Mouse (Mus musculus): ENCODE measurements around the gene Ndufb10. TPM values are rescaled to one million over a fixed set of nuclear protein-coding genes. Genes with fewer than 3 reads are reported as not detected.
A peak's percentile ranks its signal among the peaks of the same experiment; 100 is the strongest.
"Not testable (repeated sequence)": the region's sequence is repeated elsewhere in the genome, so short reads cannot be mapped to it uniquely, and the experiment has no call there.

Gene Ndufb10
- total RNA-seq, 2 experiments from 2014 or later: 208 to 222 TPM

- peak; percentile 98 to 99 for DNase-seq (ENCODE audit: extremely low spot score in 1 of 2, low spot score in 2 of 2)
- intact Hi-C loops (cut with DNase I): no loop called here
- no peak; the same call in 1 of the 2 replicates for TF ChIP-seq CTCF (IDR thresholded peaks at IDR 0.05)
- peak overlapping the region; percentile 77 for H3K4me3 ChIP-seq
- peak overlapping the region; percentile 88 for H3K27ac ChIP-seq
Measured at GRCm38 (mm10) chr17:24719494-24720222, 4.6 kb downstream of the Ndufb10 start.

- peak; percentile 3 for TF ChIP-seq CTCF (IDR thresholded peaks at IDR 0.05)
- peak overlapping the region; percentile 77 for H3K4me3 ChIP-seq
- H3K27ac ChIP-seq; intact Hi-C loops (cut with DNase I); DNase-seq (ENCODE audit: extremely low spot score in 1 of 2, low spot score in 2 of 2): not testable (repeated sequence)
Measured at GRCm38 (mm10) chr17:24718938-24719337, 5.3 kb downstream of the Ndufb10 start.

GRCm38 (mm10) chr17:24717943-24718342 is 6.3 kb downstream of the Ndufb10 start, which contains the start of the genes Rnf151 and Rps2:
Gene Rnf151, minus strand, starts transcription at chr17:24718063.
Gene Rps2, plus strand, starts transcription at chr17:24718116.
- no peak for DNase-seq (ENCODE audit: extremely low spot score in 1 of 2, low spot score in 2 of 2)
- intact Hi-C loops (cut with DNase I): no loop called here
- TF ChIP-seq CTCF (IDR thresholded peaks at IDR 0.05): no peak
- peak within 1 kb of the TSS; percentile 77; the same call in 1 of the 2 replicates for H3K4me3 ChIP-seq
- no peak within 1 kb of the TSS for H3K27ac ChIP-seq

- intact Hi-C loops (cut with DNase I): no loop called here
- Histone ChIP-seq H3K4me3 (no peak overlapping the region), H3K27ac (no peak overlapping the region)
- TF ChIP-seq CTCF (IDR thresholded peaks at IDR 0.05): no peak
- DNase-seq (ENCODE audit: extremely low spot score in 1 of 2, low spot score in 2 of 2): no peak
Measured at GRCm38 (mm10) chr17:24716166-24716682, 8.1 kb downstream of the Ndufb10 start.

- H3K4me3 ChIP-seq: no peak overlapping the region
Measured at GRCm38 (mm10) chr17:24715556-24715955, 8.7 kb downstream of the Ndufb10 start.

GRCm38 (mm10) chr17:24708646-24709045 is 15.6 kb downstream of the Ndufb10 start:
- no peak overlapping the region for H3K27ac ChIP-seq
- intact Hi-C loops (cut with DNase I): no loop called here
- no peak overlapping the region for H3K4me3 ChIP-seq
- peak; percentile 60 for TF ChIP-seq CTCF (IDR thresholded peaks at IDR 0.05)
- no peak for DNase-seq (ENCODE audit: extremely low spot score in 1 of 2, low spot score in 2 of 2)

More at GRCm38 (mm10) chr17:24715556-24715955, 8.7 kb downstream of the Ndufb10 start:
- TF ChIP-seq CTCF (IDR thresholded peaks at IDR 0.05): no peak
- intact Hi-C loops (cut with DNase I): no loop called here
- no peak overlapping the region for H3K27ac ChIP-seq
- DNase-seq (ENCODE audit: extremely low spot score in 1 of 2, low spot score in 2 of 2): no peak

GRCm38 (mm10) chr17:24707801-24708425 is 16.4 kb downstream of the Ndufb10 start:
- peak overlapping the region; percentile 65 for H3K27ac ChIP-seq
- peak overlapping the region; percentile 94 for H3K4me3 ChIP-seq
- intact Hi-C loops (cut with DNase I): no loop called here
- no peak for TF ChIP-seq CTCF (IDR thresholded peaks at IDR 0.05)
- DNase-seq (ENCODE audit: extremely low spot score in 1 of 2, low spot score in 2 of 2): no peak

GRCm38 (mm10) chr17:24706982-24707800 is 17.1 kb downstream of the Ndufb10 start, which contains the start of gene Tbl3:
Gene Tbl3, minus strand, starts transcription at chr17:24707660.
- TF ChIP-seq CTCF (IDR thresholded peaks at IDR 0.05): no peak
- peak within 1 kb of the TSS; percentile 65 for H3K27ac ChIP-seq
- intact Hi-C loops (cut with DNase I): no loop called here
- peak within 1 kb of the TSS; percentile 94 for H3K4me3 ChIP-seq
- peak; percentile 93 to 98 for DNase-seq (ENCODE audit: extremely low spot score in 1 of 2, low spot score in 2 of 2)

- no peak for TF ChIP-seq CTCF (IDR thresholded peaks at IDR 0.05)
- intact Hi-C loops (cut with DNase I): no loop called here
Measured at GRCm38 (mm10) chr17:24705821-24706220, 18.5 kb downstream of the Ndufb10 start.

GRCm38 (mm10) chr17:24701251-24701650 is 23.0 kb downstream of the Ndufb10 start:
- DNase-seq (ENCODE audit: extremely low spot score in 1 of 2, low spot score in 2 of 2): no peak
- intact Hi-C loops (cut with DNase I): no loop called here
- H3K27ac ChIP-seq: no peak overlapping the region
- no peak for TF ChIP-seq CTCF (IDR thresholded peaks at IDR 0.05)
- H3K4me3 ChIP-seq: no peak overlapping the region

More at GRCm38 (mm10) chr17:24705821-24706220, 18.5 kb downstream of the Ndufb10 start:
- H3K27ac ChIP-seq: no peak overlapping the region
- no peak overlapping the region for H3K4me3 ChIP-seq
- no peak for DNase-seq (ENCODE audit: extremely low spot score in 1 of 2, low spot score in 2 of 2)

GRCm38 (mm10) chr17:24699473-24699872 is 24.8 kb downstream of the Ndufb10 start:
- TF ChIP-seq CTCF (IDR thresholded peaks at IDR 0.05): no peak
- Histone ChIP-seq H3K4me3 (no peak overlapping the region), H3K27ac (no peak overlapping the region)
- intact Hi-C loops (cut with DNase I): no loop called here
- no peak for DNase-seq (ENCODE audit: extremely low spot score in 1 of 2, low spot score in 2 of 2)
